Mouse (Mus musculus): ENCODE measurements at regions not wholly inside any gene's neighbourhood (a gene's known extent, or its start where the extent isn't known, plus 50 kb on each side); places are given as distances from the start of the nearest gene placed in this dataset.

GRCm38 (mm10) chr4:66542833-66543436 lies 138.5 kb upstream of the Astn2 start:
- Histone ChIP-seq H3K27ac (replicated peaks) (no peak overlapping the region), H3K9ac (no peak overlapping the region), H3K36me3 (no peaks in the 10 kb centered on the region), H3K4me3 (no peak overlapping the region), H3K27me3 (replicated peaks) (no peaks in the 10 kb centered on the region), H3K9me3 (no peaks in the 10 kb centered on the region), H3K4me1 (peaks cover 17% of the 10 kb centered on the region), H3K4me2 (no peak overlapping the region)
- WGBS = 51% methylated on average over 4 of the region's 4 CpGs
- ATAC-seq (ENCODE audit: extremely low read depth, insufficient number of reproducible peaks, low FRiP score, low TSS enrichment) = no peak

- peaks cover 7% of the 10 kb centered on the region; the same call in 1 of the 2 replicates for H3K4me1 ChIP-seq
- H3K4me2 ChIP-seq = no peak overlapping the region
- H3K9ac ChIP-seq = no peak overlapping the region
- H3K4me3 ChIP-seq = no peak overlapping the region
- ATAC-seq (ENCODE audit: extremely low read depth, insufficient number of reproducible peaks, low FRiP score, low TSS enrichment) = no peak
- no peaks in the 10 kb centered on the region for H3K36me3 ChIP-seq
- 69% methylated on average over 5 of the region's 5 CpGs for WGBS
- no peaks in the 10 kb centered on the region for H3K9me3 ChIP-seq
- H3K27ac ChIP-seq (replicated peaks) = no peak overlapping the region
- H3K27me3 ChIP-seq (replicated peaks) = no peaks in the 10 kb centered on the region
These were observed 120.0 kb upstream of the Astn2 start for GRCm38 (mm10) chr4:66524456-66524855.

GRCm38 (mm10) chr4:66523886-66524245 lies 119.5 kb upstream of the Astn2 start:
- no peak for ATAC-seq (ENCODE audit: extremely low read depth, insufficient number of reproducible peaks, low FRiP score, low TSS enrichment)
- Histone ChIP-seq H3K9ac (no peak overlapping the region), H3K9me3 (no peaks in the 10 kb centered on the region), H3K4me2 (no peak overlapping the region), H3K36me3 (no peaks in the 10 kb centered on the region), H3K4me1 (peaks cover 7% of the 10 kb centered on the region; the same call in 1 of the 2 replicates), H3K27ac (replicated peaks) (no peak overlapping the region), H3K4me3 (no peak overlapping the region), H3K27me3 (replicated peaks) (no peaks in the 10 kb centered on the region)
- WGBS = 67% methylated on average over 2 of the region's 2 CpGs

GRCm38 (mm10) chr4:66523238-66523885 lies 119.0 kb upstream of the Astn2 start:
- no peak overlapping the region for H3K9ac ChIP-seq
- ATAC-seq (ENCODE audit: extremely low read depth, insufficient number of reproducible peaks, low FRiP score, low TSS enrichment) = no peak
- 37% methylated on average over 8 of the region's 8 CpGs for WGBS
- H3K4me1 ChIP-seq = peaks cover 7% of the 10 kb centered on the region; the same call in 1 of the 2 replicates
- no peak overlapping the region for H3K4me3 ChIP-seq
- no peak overlapping the region for H3K27ac ChIP-seq (replicated peaks)
- no peaks in the 10 kb centered on the region for H3K27me3 ChIP-seq (replicated peaks)
- H3K36me3 ChIP-seq = no peaks in the 10 kb centered on the region
- H3K4me2 ChIP-seq = no peak overlapping the region
- no peaks in the 10 kb centered on the region for H3K9me3 ChIP-seq

GRCm38 (mm10) chr4:66522097-66522809 lies 117.8 kb upstream of the Astn2 start:
- ATAC-seq (ENCODE audit: extremely low read depth, insufficient number of reproducible peaks, low FRiP score, low TSS enrichment) = no peak

GRCm38 (mm10) chr4:66520796-66521195 lies 116.4 kb upstream of the Astn2 start:
- Histone ChIP-seq H3K36me3 (no peaks in the 10 kb centered on the region), H3K4me2 (no peak overlapping the region), H3K27ac (replicated peaks) (no peak overlapping the region), H3K4me1 (peaks cover 7% of the 10 kb centered on the region; the same call in 1 of the 2 replicates), H3K27me3 (replicated peaks) (no peaks in the 10 kb centered on the region), H3K9me3 (no peaks in the 10 kb centered on the region), H3K4me3 (no peak overlapping the region), H3K9ac (no peak overlapping the region)
- WGBS = 64% methylated on average over 3 of the region's 3 CpGs
- ATAC-seq (ENCODE audit: extremely low read depth, insufficient number of reproducible peaks, low FRiP score, low TSS enrichment) = no peak

More at GRCm38 (mm10) chr4:66522097-66522809, 117.8 kb upstream of the Astn2 start:
- Histone ChIP-seq H3K27me3 (replicated peaks) (no peaks in the 10 kb centered on the region), H3K4me2 (no peak overlapping the region), H3K4me1 (peaks cover 7% of the 10 kb centered on the region; the same call in 1 of the 2 replicates), H3K9me3 (no peaks in the 10 kb centered on the region), H3K36me3 (no peaks in the 10 kb centered on the region), H3K9ac (no peak overlapping the region), H3K27ac (replicated peaks) (no peak overlapping the region), H3K4me3 (no peak overlapping the region)
- WGBS = 49% methylated on average over 2 of the region's 2 CpGs

GRCm38 (mm10) chr4:66515815-66516214 lies 111.4 kb upstream of the Astn2 start:
- H3K27ac ChIP-seq (replicated peaks) = no peak overlapping the region
- no peak overlapping the region for H3K4me2 ChIP-seq
- 83% methylated on average over 1 of the region's 1 CpGs for WGBS
- no peaks in the 10 kb centered on the region for H3K4me1 ChIP-seq
- H3K9me3 ChIP-seq = no peaks in the 10 kb centered on the region
- no peaks in the 10 kb centered on the region for H3K36me3 ChIP-seq
- no peak for ATAC-seq (ENCODE audit: extremely low read depth, insufficient number of reproducible peaks, low FRiP score, low TSS enrichment)
- H3K4me3 ChIP-seq = no peak overlapping the region
- no peak overlapping the region for H3K9ac ChIP-seq
- no peaks in the 10 kb centered on the region for H3K27me3 ChIP-seq (replicated peaks)

GRCm38 (mm10) chr4:66483496-66483895 lies 79.1 kb upstream of the Astn2 start:
- H3K36me3 ChIP-seq = no peaks in the 10 kb centered on the region
- no peak overlapping the region for H3K4me2 ChIP-seq
- H3K9me3 ChIP-seq = no peaks in the 10 kb centered on the region
- WGBS = 62% methylated on average over 6 of the region's 6 CpGs
- no peak overlapping the region for H3K9ac ChIP-seq
- ATAC-seq (ENCODE audit: extremely low read depth, insufficient number of reproducible peaks, low FRiP score, low TSS enrichment) = no peak
- no peaks in the 10 kb centered on the region for H3K27me3 ChIP-seq (replicated peaks)
- H3K4me3 ChIP-seq = no peak overlapping the region
- H3K27ac ChIP-seq (replicated peaks) = peak overlapping the region; percentile 59
- H3K4me1 ChIP-seq = peaks cover 17% of the 10 kb centered on the region

- peak overlapping the region; percentile 59 for H3K27ac ChIP-seq (replicated peaks)
- H3K36me3 ChIP-seq = no peaks in the 10 kb centered on the region
- peak; percentile 80 for ATAC-seq (ENCODE audit: extremely low read depth, insufficient number of reproducible peaks, low FRiP score, low TSS enrichment)
- H3K9ac ChIP-seq = no peak overlapping the region
- no peak overlapping the region for H3K4me3 ChIP-seq
- peaks cover 17% of the 10 kb centered on the region for H3K4me1 ChIP-seq
- H3K9me3 ChIP-seq = no peaks in the 10 kb centered on the region
- no peaks in the 10 kb centered on the region for H3K27me3 ChIP-seq (replicated peaks)
- WGBS = 32% methylated on average over 2 of the region's 2 CpGs
- H3K4me2 ChIP-seq = no peak overlapping the region
These were observed 78.3 kb upstream of the Astn2 start for GRCm38 (mm10) chr4:66482495-66483291.

- no peak for ATAC-seq (ENCODE audit: extremely low read depth, insufficient number of reproducible peaks, low FRiP score, low TSS enrichment)
- H3K4me1 ChIP-seq = peaks cover 17% of the 10 kb centered on the region
- no peak overlapping the region for H3K9ac ChIP-seq
- H3K9me3 ChIP-seq = no peaks in the 10 kb centered on the region
- H3K27ac ChIP-seq (replicated peaks) = no peak overlapping the region
- H3K36me3 ChIP-seq = no peaks in the 10 kb centered on the region
- no peak overlapping the region for H3K4me3 ChIP-seq
- WGBS = 77% methylated on average over 8 of the region's 8 CpGs
- H3K4me2 ChIP-seq = no peak overlapping the region
- no peaks in the 10 kb centered on the region for H3K27me3 ChIP-seq (replicated peaks)
These were observed 74.3 kb upstream of the Astn2 start for GRCm38 (mm10) chr4:66478601-66479217.

All from heart, embryonic 13.5 days (tissue).